Mouse (Mus musculus): ENCODE results near the gene Chat. TPM values are rescaled to one million over a fixed set of nuclear protein-coding genes. Genes with fewer than 3 reads are reported as not detected.

Gene Chat
- polyA plus RNA-seq, 1 experiment from 2014 or later: 3.4 TPM

DNA sequence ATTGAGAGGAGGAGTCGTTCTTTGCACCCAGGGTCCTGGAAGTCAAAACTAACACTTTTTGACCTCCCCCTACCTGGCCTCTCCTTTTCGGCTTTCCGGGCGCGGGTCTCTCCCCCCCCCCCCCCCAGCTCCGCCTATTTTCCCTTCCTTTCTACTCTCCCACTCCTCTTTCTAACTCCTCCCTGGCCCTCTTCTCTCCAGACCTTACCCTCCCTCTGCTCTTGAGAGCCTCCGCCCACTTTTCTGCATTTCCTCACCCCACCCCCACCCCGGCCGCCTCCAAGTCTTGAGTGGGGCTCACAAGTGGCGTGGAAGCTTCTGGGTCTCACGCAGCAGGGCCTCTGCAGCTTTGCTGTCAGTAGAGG, 301 bp downstream of the Chat start:
- H3K4me3 ChIP-seq (replicated peaks; ENCODE audit: low read length): peak overlapping the region; percentile 38
- ATAC-seq (ENCODE audit: low FRiP score) (no peak), DNase-seq (ENCODE audit: low spot score) (no peak)
- peak overlapping the region; percentile 39; the same call in 1 of the 2 replicates for H3K9ac ChIP-seq
- peaks cover 12% of the 10 kb centered on the region for H3K4me1 ChIP-seq (replicated peaks; ENCODE audit: control insufficient read depth, insufficient read depth, low read length)
- H3K27me3 ChIP-seq (ENCODE audit: control insufficient read depth, insufficient read depth, low read length): peaks cover 76% of the 10 kb centered on the region
- H3K4me2 ChIP-seq (replicated peaks): peak overlapping the region; percentile 64
- WGBS: 3% methylated on average over 8 of the region's 11 CpGs
- no peaks in the 10 kb centered on the region for H3K36me3 ChIP-seq (replicated peaks; ENCODE audit: control insufficient read depth, insufficient read depth)
- H3K9me3 ChIP-seq (ENCODE audit: control insufficient read depth, low read length): no peaks in the 10 kb centered on the region
- no peak overlapping the region for H3K27ac ChIP-seq

DNA sequence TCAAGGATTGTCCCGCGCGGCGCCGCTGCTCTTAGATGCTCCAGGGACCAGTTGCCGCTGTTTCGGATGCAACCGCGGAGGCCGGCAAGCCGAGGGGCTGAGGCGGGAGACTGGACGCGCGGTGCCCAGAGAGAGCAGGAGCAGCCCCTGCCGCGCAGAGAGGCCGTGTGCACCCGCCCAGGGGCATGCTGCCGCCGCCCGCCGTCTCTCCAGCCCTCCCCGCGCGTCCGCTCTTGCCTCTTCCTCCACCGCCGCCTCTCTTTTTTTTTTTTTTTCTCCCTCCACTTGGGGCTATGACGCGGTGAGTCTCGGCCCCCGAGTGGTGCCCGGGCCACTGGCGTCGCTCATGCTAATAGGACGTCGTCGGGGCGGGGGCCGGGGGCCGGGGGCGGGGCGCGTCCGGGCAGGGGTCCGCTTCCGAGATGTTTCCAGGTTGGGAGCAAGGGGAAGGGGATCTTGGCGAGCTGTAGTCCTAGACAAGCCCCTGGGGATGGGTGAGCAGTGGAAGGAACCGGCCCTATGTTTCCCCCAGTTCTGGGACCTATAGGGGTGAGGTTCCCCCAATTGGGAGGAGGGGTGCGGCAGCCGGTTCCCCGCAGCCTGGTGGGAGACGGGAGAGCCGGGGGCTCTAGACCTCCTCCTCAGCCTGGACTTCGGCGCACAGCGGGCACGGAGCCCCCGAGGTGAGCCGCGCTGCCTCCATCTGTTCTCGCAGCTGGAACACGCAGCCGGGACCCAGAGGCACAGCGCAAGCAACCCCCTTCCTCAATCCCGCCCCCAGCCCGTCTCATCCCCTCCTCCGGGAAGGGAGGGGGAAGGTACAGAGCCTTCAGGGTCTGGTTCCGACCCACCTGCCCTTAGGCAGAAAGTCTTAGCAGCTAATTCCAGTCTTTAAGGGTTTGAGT, 936 bp downstream of the Chat start, which contains the start of gene Slc18a3:
Gene Slc18a3 (minus strand): TSS at position 250 of the 905 bp plus-strand sequence.
- Histone ChIP-seq H3K27me3 (ENCODE audit: control insufficient read depth, insufficient read depth, low read length) (peaks cover 82% of the 10 kb centered on the region), H3K4me2 (replicated peaks) (peak within 1 kb of the TSS; percentile 64), H3K4me3 (replicated peaks; ENCODE audit: low read length) (peak within 1 kb of the TSS; percentile 38), H3K36me3 (replicated peaks; ENCODE audit: control insufficient read depth, insufficient read depth) (no peaks in the 10 kb centered on the region), H3K27ac (no peak within 1 kb of the TSS), H3K9ac (peak within 1 kb of the TSS; percentile 39), H3K9me3 (ENCODE audit: control insufficient read depth, low read length) (no peaks in the 10 kb centered on the region), H3K4me1 (replicated peaks; ENCODE audit: control insufficient read depth, insufficient read depth, low read length) (peaks cover 12% of the 10 kb centered on the region)
- ATAC-seq (ENCODE audit: low FRiP score) (peak; percentile 44; the same call in 1 of the 2 replicates), DNase-seq (ENCODE audit: low spot score) (no peak)
- under 1% methylated on average over 64 of the region's 70 CpGs for WGBS

DNA sequence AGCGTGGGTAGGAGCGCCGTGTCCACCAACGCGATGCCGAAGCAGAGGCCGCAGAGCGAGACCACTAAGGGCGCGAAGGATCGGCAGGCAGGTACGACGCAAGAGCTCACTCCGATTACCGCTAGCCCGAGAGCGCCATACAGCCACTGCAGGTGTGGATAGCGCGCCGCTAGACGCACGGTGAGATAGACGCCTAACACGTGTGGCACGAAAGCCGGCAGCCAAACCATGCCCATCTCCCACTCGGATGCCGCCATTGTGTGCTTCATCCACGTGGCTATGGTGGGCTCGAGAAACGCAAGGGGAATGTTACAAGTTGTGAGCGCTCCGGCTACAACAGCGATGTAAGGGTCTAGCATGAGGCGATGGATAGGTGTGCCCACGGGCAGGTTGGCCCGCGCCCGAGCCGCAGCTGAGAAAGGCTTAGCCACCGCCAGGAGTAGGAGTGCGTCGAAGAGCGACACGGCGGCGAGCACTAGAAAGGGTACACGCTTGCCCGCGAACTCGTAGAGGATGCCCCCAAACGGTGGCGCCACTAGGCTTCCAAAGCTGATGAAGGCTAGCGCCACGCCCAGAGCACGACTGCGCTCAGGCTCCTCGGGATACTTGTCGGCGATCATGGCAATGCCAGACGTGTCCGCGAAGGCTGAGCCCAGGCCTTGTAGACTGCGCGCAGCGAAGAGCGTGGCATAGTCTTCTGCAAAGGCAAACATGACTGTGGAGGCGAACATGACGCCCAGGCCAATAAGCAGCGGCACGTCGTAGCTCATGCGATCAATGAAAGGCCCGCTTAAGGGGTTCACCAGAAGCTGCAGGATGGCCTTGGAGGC, 2.4 kb downstream of the Chat start:
- 3% methylated on average over 74 of the region's 74 CpGs for WGBS
- H3K4me3 ChIP-seq (replicated peaks; ENCODE audit: low read length): peak overlapping the region; percentile 38
- no peaks in the 10 kb centered on the region for H3K36me3 ChIP-seq (replicated peaks; ENCODE audit: control insufficient read depth, insufficient read depth)
- ATAC-seq (ENCODE audit: low FRiP score) (no peak), DNase-seq (ENCODE audit: low spot score) (no peak)
- peaks cover 96% of the 10 kb centered on the region for H3K27me3 ChIP-seq (ENCODE audit: control insufficient read depth, insufficient read depth, low read length)
- no peak overlapping the region; the same call in 1 of the 2 replicates for H3K9ac ChIP-seq
- H3K4me1 ChIP-seq (replicated peaks; ENCODE audit: control insufficient read depth, insufficient read depth, low read length): peaks cover 12% of the 10 kb centered on the region
- no peaks in the 10 kb centered on the region for H3K9me3 ChIP-seq (ENCODE audit: control insufficient read depth, low read length)
- peak overlapping the region; percentile 64 for H3K4me2 ChIP-seq (replicated peaks)
- H3K27ac ChIP-seq: no peak overlapping the region

GRCm38 (mm10) chr14:32452552-32452951, 13.2 kb downstream of the Chat start:
- H3K9me3 ChIP-seq (ENCODE audit: control insufficient read depth, low read length): no peaks in the 10 kb centered on the region
- no peak overlapping the region for H3K9ac ChIP-seq
- no peak for ATAC-seq (ENCODE audit: low FRiP score)
- DNase-seq (ENCODE audit: low spot score): no peak
- peaks cover 9% of the 10 kb centered on the region; the same call in 1 of the 2 replicates for H3K27me3 ChIP-seq (ENCODE audit: control insufficient read depth, insufficient read depth, low read length)
- WGBS: 28% methylated on average over 4 of the region's 4 CpGs
- no peaks in the 10 kb centered on the region for H3K4me1 ChIP-seq (replicated peaks; ENCODE audit: control insufficient read depth, insufficient read depth, low read length)
- H3K4me3 ChIP-seq (replicated peaks; ENCODE audit: low read length): no peak overlapping the region
- no peaks in the 10 kb centered on the region for H3K36me3 ChIP-seq (replicated peaks; ENCODE audit: control insufficient read depth, insufficient read depth)
- H3K4me2 ChIP-seq (replicated peaks): no peak overlapping the region
- no peak overlapping the region for H3K27ac ChIP-seq

DNA sequence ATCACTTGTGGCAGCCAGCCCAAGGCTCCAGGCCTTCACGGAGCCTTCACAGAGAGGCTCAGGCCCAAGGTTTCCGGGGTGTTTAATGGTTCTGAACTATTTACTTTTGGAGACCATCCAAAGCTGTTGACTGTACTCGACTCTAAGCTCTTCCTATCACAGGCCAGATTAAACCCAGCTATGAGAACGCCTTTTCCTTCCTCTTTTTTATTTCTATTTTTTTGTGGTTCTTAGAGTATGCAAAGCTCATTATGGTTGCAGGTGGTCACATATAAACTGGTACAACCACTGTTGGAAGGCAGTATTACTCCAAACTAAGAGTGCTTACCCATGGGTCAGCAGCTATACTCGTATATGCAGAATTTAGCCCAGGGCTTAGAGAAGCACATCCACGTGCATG, 18.8 kb downstream of the Chat start:
- H3K4me3 ChIP-seq (replicated peaks; ENCODE audit: low read length): no peak overlapping the region
- H3K9me3 ChIP-seq (ENCODE audit: control insufficient read depth, low read length): no peaks in the 10 kb centered on the region
- H3K4me1 ChIP-seq (replicated peaks; ENCODE audit: control insufficient read depth, insufficient read depth, low read length): 0 out of 2 replicates have a peak, but pooled peaks cover 7% of the 10 kb centered on the region
- no peaks in the 10 kb centered on the region for H3K27me3 ChIP-seq (ENCODE audit: control insufficient read depth, insufficient read depth, low read length)
- H3K36me3 ChIP-seq (replicated peaks; ENCODE audit: control insufficient read depth, insufficient read depth): no peaks in the 10 kb centered on the region
- no peak overlapping the region for H3K27ac ChIP-seq
- no peak overlapping the region for H3K4me2 ChIP-seq (replicated peaks)
- no peak overlapping the region for H3K9ac ChIP-seq
- 83% methylated on average over 6 of the region's 6 CpGs for WGBS
- ATAC-seq (ENCODE audit: low FRiP score): no peak
- DNase-seq (ENCODE audit: low spot score): no peak

DNA sequence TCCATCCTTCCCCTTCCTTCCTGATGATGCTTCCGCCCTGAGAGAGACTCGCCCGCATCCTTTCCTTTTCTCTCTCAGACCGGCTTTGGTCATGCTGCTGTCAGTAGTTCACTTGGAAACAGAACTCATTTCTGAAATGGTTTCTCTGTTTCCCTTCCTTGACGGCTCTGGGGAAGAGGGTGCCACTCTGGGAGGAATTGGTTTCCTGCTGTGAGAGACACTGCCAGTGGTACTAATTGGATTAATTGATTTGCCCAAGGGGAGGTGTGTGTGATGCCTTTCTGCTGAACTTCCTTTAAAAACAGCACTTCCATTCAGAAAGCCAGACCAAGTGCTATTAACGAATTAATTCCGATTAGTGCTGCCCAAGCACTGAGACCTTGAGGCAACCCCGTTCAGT, 22.3 kb downstream of the Chat start:
- Histone ChIP-seq H3K27ac (no peak overlapping the region), H3K4me2 (replicated peaks) (no peak overlapping the region), H3K27me3 (ENCODE audit: control insufficient read depth, insufficient read depth, low read length) (no peaks in the 10 kb centered on the region), H3K9me3 (ENCODE audit: control insufficient read depth, low read length) (no peaks in the 10 kb centered on the region), H3K9ac (no peak overlapping the region), H3K36me3 (replicated peaks; ENCODE audit: control insufficient read depth, insufficient read depth) (no peaks in the 10 kb centered on the region), H3K4me1 (replicated peaks; ENCODE audit: control insufficient read depth, insufficient read depth, low read length) (peaks cover 7% of the 10 kb centered on the region; the same call in 1 of the 2 replicates), H3K4me3 (replicated peaks; ENCODE audit: low read length) (no peak overlapping the region)
- no peak for DNase-seq (ENCODE audit: low spot score)
- 24% methylated on average over 8 of the region's 8 CpGs for WGBS
- no peak for ATAC-seq (ENCODE audit: low FRiP score)

DNA sequence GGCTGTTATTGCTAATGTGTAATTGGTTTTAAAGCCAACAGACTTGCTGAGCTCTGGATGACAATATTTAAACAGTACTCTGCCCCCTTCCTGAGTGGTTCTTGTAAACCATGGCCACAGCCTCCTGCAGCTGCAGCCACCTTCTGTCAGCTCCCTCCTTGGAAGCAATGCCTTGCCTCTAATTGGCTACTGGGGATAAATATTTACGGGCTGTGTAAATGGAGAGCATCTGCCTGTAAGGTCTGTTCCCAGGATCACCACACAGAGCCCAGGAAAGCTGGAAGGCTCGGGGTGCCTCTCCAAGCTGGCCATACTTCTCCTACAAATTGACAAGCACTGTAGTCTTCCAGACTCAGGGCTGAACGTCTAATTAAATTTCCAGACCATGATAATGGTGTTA, 26.0 kb downstream of the Chat start:
- no peak overlapping the region for H3K4me3 ChIP-seq (replicated peaks; ENCODE audit: low read length)
- H3K9me3 ChIP-seq (ENCODE audit: control insufficient read depth, low read length): no peaks in the 10 kb centered on the region
- no peak overlapping the region for H3K27ac ChIP-seq
- ATAC-seq (ENCODE audit: low FRiP score): peak; percentile 59; the same call in 1 of the 2 replicates
- peaks cover 7% of the 10 kb centered on the region; the same call in 1 of the 2 replicates for H3K4me1 ChIP-seq (replicated peaks; ENCODE audit: control insufficient read depth, insufficient read depth, low read length)
- H3K4me2 ChIP-seq (replicated peaks): no peak overlapping the region
- 21% methylated on average over 3 of the region's 3 CpGs for WGBS
- DNase-seq (ENCODE audit: low spot score): no peak
- no peaks in the 10 kb centered on the region for H3K27me3 ChIP-seq (ENCODE audit: control insufficient read depth, insufficient read depth, low read length)
- no peak overlapping the region for H3K9ac ChIP-seq
- H3K36me3 ChIP-seq (replicated peaks; ENCODE audit: control insufficient read depth, insufficient read depth): no peaks in the 10 kb centered on the region

DNA sequence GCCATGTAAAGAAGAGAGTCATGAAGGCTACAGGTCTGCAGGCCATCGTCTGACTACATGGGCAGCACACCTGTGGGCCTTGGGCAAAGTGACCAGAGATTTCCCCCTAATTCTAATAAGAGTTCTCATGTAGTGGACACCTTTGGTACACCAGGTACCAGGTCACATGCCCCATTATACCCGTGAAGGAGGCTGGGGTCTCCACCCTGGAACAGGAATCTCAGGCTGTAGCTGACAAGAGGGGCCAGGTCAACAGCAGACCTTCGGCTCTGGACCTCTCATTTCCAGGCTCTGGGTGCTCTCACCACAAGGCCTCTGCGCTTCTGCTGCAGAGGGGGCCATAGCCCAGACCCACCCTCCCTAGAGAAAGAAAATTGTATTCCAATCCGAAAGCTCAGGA, 26.5 kb downstream of the Chat start:
- Histone ChIP-seq H3K4me1 (replicated peaks; ENCODE audit: control insufficient read depth, insufficient read depth, low read length) (peaks cover 7% of the 10 kb centered on the region; the same call in 1 of the 2 replicates), H3K9ac (no peak overlapping the region), H3K27me3 (ENCODE audit: control insufficient read depth, insufficient read depth, low read length) (no peaks in the 10 kb centered on the region), H3K4me3 (replicated peaks; ENCODE audit: low read length) (no peak overlapping the region), H3K9me3 (ENCODE audit: control insufficient read depth, low read length) (no peaks in the 10 kb centered on the region), H3K4me2 (replicated peaks) (no peak overlapping the region), H3K36me3 (replicated peaks; ENCODE audit: control insufficient read depth, insufficient read depth) (no peaks in the 10 kb centered on the region), H3K27ac (no peak overlapping the region)
- no peak for ATAC-seq (ENCODE audit: low FRiP score)
- DNase-seq (ENCODE audit: low spot score): no peak
- 79% methylated on average over 5 of the region's 5 CpGs for WGBS

DNA sequence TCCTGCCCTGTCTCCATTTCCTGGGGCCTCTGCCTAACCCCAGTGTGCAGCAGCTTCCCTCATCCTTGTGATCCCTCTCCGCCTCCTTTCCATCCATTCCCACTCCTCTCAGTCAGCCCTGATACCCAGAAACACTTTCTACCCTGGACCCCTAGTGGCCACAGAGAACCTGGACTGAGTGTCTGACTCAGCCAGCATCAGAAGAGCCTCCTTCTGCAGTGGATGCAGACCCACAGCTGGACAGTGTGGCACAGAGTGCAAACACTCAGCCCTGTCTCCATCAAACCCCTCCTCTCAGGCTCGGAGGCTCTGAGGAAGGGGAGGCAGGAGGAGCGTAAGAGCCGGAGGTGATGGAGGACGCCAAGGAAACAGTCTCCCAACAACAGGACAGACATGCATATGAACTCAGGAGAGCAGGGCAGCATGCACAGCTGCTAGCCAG, 28.4 kb downstream of the Chat start:
- Histone ChIP-seq H3K4me3 (replicated peaks; ENCODE audit: low read length) (no peak overlapping the region), H3K36me3 (replicated peaks; ENCODE audit: control insufficient read depth, insufficient read depth) (no peaks in the 10 kb centered on the region), H3K4me1 (replicated peaks; ENCODE audit: control insufficient read depth, insufficient read depth, low read length) (no peaks in the 10 kb centered on the region; the same call in 1 of the 2 replicates), H3K27me3 (ENCODE audit: control insufficient read depth, insufficient read depth, low read length) (no peaks in the 10 kb centered on the region), H3K9me3 (ENCODE audit: control insufficient read depth, low read length) (no peaks in the 10 kb centered on the region), H3K27ac (no peak overlapping the region), H3K9ac (no peak overlapping the region), H3K4me2 (replicated peaks) (no peak overlapping the region)
- ATAC-seq (ENCODE audit: low FRiP score) (no peak), DNase-seq (ENCODE audit: low spot score) (no peak)
- WGBS: 14% methylated on average over 5 of the region's 5 CpGs
